Mouse (Mus musculus) thymus, postnatal 10 days (tissue): ENCODE results near the gene Gm3383.
"Not testable (repeated sequence)": the region's sequence is repeated elsewhere in the genome, so short reads cannot be mapped to it uniquely, and the experiment has no call there.

Experiments used
- DNase-seq, 2 experiments: peaks; one replicate each; pipeline ENCODE4 v3.0.0; 2021; ENCODE audit warnings: low spot score in 2 of 2

Gm3383 gene

GRCm38 (mm10) chr14:5807882-5808281, at the start of gene Gm3383:
Gene Gm3383, minus strand, starts transcription at chr14:5807982.
- not testable (repeated sequence) for DNase-seq

GRCm38 (mm10) chr14:5855911-5856310, 48.1 kb upstream of the Gm3383 start:
- not testable (repeated sequence) for DNase-seq

GRCm38 (mm10) chr14:5830229-5830628, 22.4 kb upstream of the Gm3383 start, which contains the start of gene Gm3424:
Gene Gm3424, minus strand, starts transcription at chr14:5830329.
- not testable (repeated sequence) for DNase-seq

- not testable (repeated sequence) for DNase-seq
Measured at GRCm38 (mm10) chr14:5812699-5813356, 5.0 kb upstream of the Gm3383 start.

GRCm38 (mm10) chr14:5741477-5741876, 66.3 kb downstream of the Gm3383 start, which contains the start of gene Gm3373:
Gene Gm3373, minus strand, starts transcription at chr14:5741577.
- not testable (repeated sequence) for DNase-seq

GRCm38 (mm10) chr14:5687357-5687756, 120.4 kb downstream of the Gm3383 start, which contains the start of gene Gm9603:
Gene Gm9603, minus strand, starts transcription at chr14:5687457.
- not testable (repeated sequence) for DNase-seq

- DNase-seq: not testable (repeated sequence)
Measured at GRCm38 (mm10) chr14:5632928-5633327, 174.9 kb downstream of the Gm3383 start, which contains the start of gene Gm8265. Gene Gm8265, minus strand, starts transcription at chr14:5633028.
